Mouse (Mus musculus) forebrain, embryonic 15.5 days (tissue): ENCODE measurements around the gene Bri3bp. TPM values are rescaled to one million over a fixed set of nuclear protein-coding genes. Genes with fewer than 3 reads are reported as not detected.
"Not testable (repeated sequence)": the region's sequence is repeated elsewhere in the genome, so short reads cannot be mapped to it uniquely, and the experiment has no call there.

Source experiments
- ATAC-seq: fragments of 200-750 bp; cut with Nextera tagmentation; replicated peaks from 2 replicates; pipeline ENCODE4 v1.8.0; 2017; ENCODE audit warnings: mild to moderate bottlenecking, moderate TSS enrichment, moderate library complexity
- H3K27ac ChIP-seq: fragments of 300-500 bp; sonication (generic); replicated peaks from 2 replicates; pipeline ENCODE4 v1.5.1; 2015; ENCODE audit warnings: mild to moderate bottlenecking, inconsistent platforms
- H3K27me3 ChIP-seq: fragments of 300-500 bp; sonication (generic); 2 replicates; pipeline ENCODE4 v1.6.1; 2015; ENCODE audit warnings: inconsistent platforms
- H3K36me3 ChIP-seq: fragments of 300-500 bp; sonication (generic); 2 replicates; pipeline ENCODE4 v1.6.1; 2015; ENCODE audit warnings: mild to moderate bottlenecking, inconsistent platforms
- H3K4me1 ChIP-seq: fragments of 300-500 bp; sonication (generic); 2 replicates; pipeline ENCODE4 v1.6.1; 2015; ENCODE audit warnings: inconsistent platforms
- H3K4me2 ChIP-seq: fragments of 300-500 bp; sonication (generic); replicated peaks from 2 replicates; pipeline ENCODE4 v1.6.1; 2015; ENCODE audit warnings: mild to moderate bottlenecking, inconsistent platforms
- H3K4me3 ChIP-seq: fragments of 300-500 bp; sonication (generic); 2 replicates; pipeline ENCODE4 v1.5.1; 2015; ENCODE audit warnings: mild to moderate bottlenecking, inconsistent platforms
- H3K9ac ChIP-seq: fragments of 300-500 bp; sonication (generic); replicated peaks from 2 replicates; pipeline ENCODE4 v1.6.1; 2015; ENCODE audit warnings: mild to moderate bottlenecking, inconsistent platforms
- H3K9me3 ChIP-seq: fragments of 300-500 bp; sonication (generic); 2 replicates; pipeline ENCODE4 v1.6.1; 2016; ENCODE audit warnings: inconsistent platforms
- WGBS: fragments of 180-500 bp; shearing (Covaris S2); methylation state at CpG from one replicate; pipeline ENCODE4 v1.1.7; 2015; ENCODE audit warnings: mixed read lengths; 5-methylcytosine and 5-hydroxymethylcytosine counted together
- polyA plus RNA-seq: library from polyadenylated mRNA; unstranded; fragments of >200 nt; fragmentation: Nextera tagmentation; extraction: Ambion mirVana; gene quantifications from 2 replicates; pipeline ENCODE4 v1.2.1, GENCODE M21; 2015

Gene Bri3bp
- polyA plus RNA-seq, 1 experiment from 2014 or later: 35.9 TPM

DNA sequence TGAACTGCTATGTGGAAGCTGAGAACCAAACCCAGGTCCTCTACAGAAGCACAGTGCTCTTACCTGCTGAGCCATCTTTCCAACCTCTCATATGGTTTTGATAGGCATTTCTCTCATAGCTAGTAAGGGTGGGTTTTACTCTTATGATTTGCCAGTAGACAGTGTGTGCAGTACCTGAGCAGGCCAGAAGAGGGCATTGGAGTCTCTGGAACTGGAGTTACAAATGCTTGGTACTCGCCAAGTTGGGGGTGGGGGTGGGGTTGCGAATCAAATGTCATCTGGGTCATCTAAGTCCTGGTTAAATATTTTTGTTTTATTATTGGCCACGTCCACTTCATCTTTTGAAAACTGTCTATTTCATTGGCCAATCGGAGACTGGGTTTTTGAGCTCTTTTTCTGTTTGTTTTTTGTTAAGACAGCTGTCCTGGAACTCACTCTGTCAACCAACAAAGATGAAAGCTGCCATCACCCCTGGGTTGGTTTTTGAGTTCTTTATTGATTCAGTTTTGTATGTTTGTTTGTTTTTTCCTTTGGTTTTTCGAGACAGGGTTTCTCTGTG, 29.3 kb upstream of the Bri3bp start:
- Histone ChIP-seq H3K4me2 (no peak overlapping the region), H3K9ac (no peak overlapping the region), H3K4me3 (no peak overlapping the region), H3K9me3 (no peaks in the 10 kb centered on the region), H3K4me1 (peaks cover 5% of the 10 kb centered on the region), H3K27me3 (no peaks in the 10 kb centered on the region), H3K27ac (no peak overlapping the region), H3K36me3 (peaks cover 40% of the 10 kb centered on the region)
- 60% methylated on average over 5 of the region's 5 CpGs for WGBS
- ATAC-seq: no peak

GRCm38 (mm10) chr5:125412536-125412935, 28.8 kb upstream of the Bri3bp start:
- not testable (repeated sequence) for H3K9ac ChIP-seq, ATAC-seq, H3K4me1 ChIP-seq, H3K9me3 ChIP-seq, H3K4me2 ChIP-seq, H3K27me3 ChIP-seq, H3K27ac ChIP-seq, H3K4me3 ChIP-seq
- peaks cover 45% of the 10 kb centered on the region for H3K36me3 ChIP-seq
- 88% methylated on average over 8 of the region's 8 CpGs for WGBS

- Histone ChIP-seq H3K27me3 (no peaks in the 10 kb centered on the region), H3K36me3 (peaks cover 57% of the 10 kb centered on the region), H3K27ac (0 out of 2 replicates have a peak overlapping the region, but pooled peaks have one; percentile 11), H3K9ac (no peak overlapping the region), H3K4me1 (no peaks in the 10 kb centered on the region), H3K9me3 (no peaks in the 10 kb centered on the region), H3K4me3 (no peak overlapping the region), H3K4me2 (no peak overlapping the region)
- no peak for ATAC-seq
- WGBS: 49% methylated on average over 4 of the region's 4 CpGs
Measured at GRCm38 (mm10) chr5:125413763-125414162, 27.6 kb upstream of the Bri3bp start.

DNA sequence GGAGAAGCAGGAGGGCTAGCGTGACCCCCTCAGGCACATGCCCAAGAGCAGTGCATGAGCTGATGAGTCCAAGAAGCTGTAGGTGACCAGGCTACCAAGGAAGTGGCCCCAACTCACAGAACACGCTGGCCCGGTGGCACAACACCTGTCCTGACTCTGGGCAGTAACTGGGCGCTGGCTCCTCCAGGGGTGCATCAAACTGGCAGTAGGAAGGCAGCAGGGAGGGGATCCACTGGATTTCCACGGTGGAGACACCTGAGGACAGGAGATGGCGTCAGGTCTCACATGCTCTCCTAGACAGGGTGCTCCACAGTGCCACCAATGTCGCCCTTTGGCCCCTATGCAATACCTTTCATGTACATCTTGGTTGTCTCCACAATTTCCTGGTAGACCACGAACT, 25.2 kb upstream of the Bri3bp start:
- WGBS: 97% methylated on average over 8 of the region's 8 CpGs
- no peak overlapping the region for H3K27ac ChIP-seq
- no peak overlapping the region for H3K4me2 ChIP-seq
- no peak for ATAC-seq
- no peaks in the 10 kb centered on the region for H3K27me3 ChIP-seq
- no peak overlapping the region for H3K9ac ChIP-seq
- no peaks in the 10 kb centered on the region for H3K9me3 ChIP-seq
- H3K4me3 ChIP-seq: no peak overlapping the region
- peaks cover 82% of the 10 kb centered on the region for H3K36me3 ChIP-seq
- no peaks in the 10 kb centered on the region for H3K4me1 ChIP-seq

DNA sequence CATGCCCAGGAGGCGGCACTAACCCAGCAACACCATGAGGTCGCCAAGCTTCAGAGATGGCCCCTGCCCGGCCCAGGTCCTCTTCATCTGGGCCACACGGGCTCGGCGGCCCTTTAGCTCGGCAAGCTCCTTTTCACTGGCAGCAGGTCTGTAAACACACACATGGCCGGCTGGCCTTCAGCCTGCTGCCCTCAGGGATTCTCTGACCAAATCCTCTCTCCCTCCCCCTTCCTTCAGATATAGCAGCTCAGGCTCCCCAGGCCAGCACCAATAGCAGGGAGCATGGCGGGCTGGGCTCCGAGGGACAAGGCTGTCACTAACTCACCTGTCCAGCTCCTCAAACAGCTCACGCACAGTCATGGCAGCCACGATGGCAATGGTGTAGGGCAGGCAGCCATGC, 22.7 kb upstream of the Bri3bp start:
- Histone ChIP-seq H3K4me3 (no peak overlapping the region), H3K27me3 (no peaks in the 10 kb centered on the region), H3K9ac (no peak overlapping the region), H3K9me3 (no peaks in the 10 kb centered on the region), H3K27ac (no peak overlapping the region), H3K36me3 (peaks cover 97% of the 10 kb centered on the region), H3K4me1 (no peaks in the 10 kb centered on the region), H3K4me2 (no peak overlapping the region)
- 89% methylated on average over 12 of the region's 12 CpGs for WGBS
- ATAC-seq: no peak

DNA sequence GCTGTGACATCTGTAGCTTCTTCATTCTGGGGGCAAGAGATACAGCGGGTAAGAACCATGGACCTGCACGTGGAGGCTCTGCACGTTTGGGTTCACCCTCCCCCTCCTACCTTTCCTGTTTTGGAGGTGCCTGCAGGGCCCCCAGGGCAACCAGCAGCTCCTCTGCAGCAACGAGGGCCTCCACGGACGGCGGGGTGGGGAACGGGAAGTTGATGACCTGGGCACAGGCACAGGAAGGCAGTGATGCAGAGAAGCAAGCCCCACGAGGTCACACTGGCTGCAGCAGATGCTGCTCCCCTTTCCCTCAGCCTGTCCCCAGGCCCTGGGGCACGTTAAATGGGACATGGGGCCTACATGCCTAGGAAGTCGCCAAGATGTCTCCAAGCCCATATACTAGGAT, 22.2 kb upstream of the Bri3bp start:
- Histone ChIP-seq H3K9me3 (no peaks in the 10 kb centered on the region), H3K4me1 (no peaks in the 10 kb centered on the region), H3K36me3 (peaks cover 97% of the 10 kb centered on the region), H3K9ac (no peak overlapping the region), H3K27me3 (no peaks in the 10 kb centered on the region), H3K27ac (no peak overlapping the region), H3K4me3 (no peak overlapping the region), H3K4me2 (no peak overlapping the region)
- WGBS: 86% methylated on average over 11 of the region's 11 CpGs
- no peak for ATAC-seq

DNA sequence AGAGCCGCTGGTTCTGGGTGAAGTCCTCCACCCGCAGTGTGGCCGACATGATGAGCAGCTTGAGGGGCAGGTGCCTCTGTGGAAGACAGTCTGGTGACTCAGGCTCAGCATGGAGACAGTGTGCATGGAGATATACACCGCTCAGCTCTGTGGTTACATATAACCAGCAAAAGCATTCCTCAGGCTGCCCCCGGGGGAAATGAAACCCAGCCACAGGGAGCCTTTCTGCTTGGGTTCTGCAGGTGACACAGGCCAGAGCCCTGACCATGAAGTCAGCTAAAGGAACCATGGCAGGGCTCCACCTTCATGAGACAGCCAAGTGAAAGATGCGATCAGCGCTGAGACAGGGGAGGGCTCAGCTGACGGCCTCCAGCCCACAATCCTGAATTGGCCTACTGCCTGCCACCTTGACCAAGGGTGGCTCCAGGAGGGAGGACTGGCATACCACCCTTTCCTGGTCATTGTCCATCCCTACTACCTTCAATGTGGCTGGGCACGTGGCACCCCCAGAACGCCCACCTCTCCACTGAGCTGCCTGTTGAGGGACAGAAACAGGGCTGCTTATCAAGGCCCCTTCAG, 15.6 kb upstream of the Bri3bp start:
- Histone ChIP-seq H3K9me3 (no peaks in the 10 kb centered on the region), H3K27me3 (no peaks in the 10 kb centered on the region), H3K4me3 (no peak overlapping the region), H3K4me1 (no peaks in the 10 kb centered on the region), H3K36me3 (peaks cover 96% of the 10 kb centered on the region), H3K27ac (no peak overlapping the region), H3K4me2 (no peak overlapping the region), H3K9ac (no peak overlapping the region)
- ATAC-seq: no peak
- WGBS: 91% methylated on average over 10 of the region's 10 CpGs

DNA sequence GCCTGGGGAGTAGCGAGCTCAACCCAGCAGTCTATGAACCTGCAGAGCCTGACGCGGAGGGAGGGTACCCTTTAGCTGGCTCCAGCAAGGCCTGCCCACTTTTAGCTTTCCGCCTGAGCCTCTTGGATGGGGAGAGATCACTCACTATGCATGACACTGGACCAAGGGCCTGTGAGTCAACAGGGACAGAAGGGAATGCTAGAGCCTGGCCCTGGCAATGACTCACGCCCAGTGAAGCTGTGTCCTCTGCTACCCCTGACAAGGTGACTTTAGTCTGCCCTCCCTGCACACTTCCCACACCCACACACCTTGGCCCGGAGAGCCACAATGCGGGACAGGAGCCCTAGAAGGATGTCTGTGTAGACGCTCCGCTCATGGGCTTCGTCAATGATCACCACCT, 15.0 kb upstream of the Bri3bp start:
- no peak overlapping the region for H3K27ac ChIP-seq
- no peaks in the 10 kb centered on the region for H3K27me3 ChIP-seq
- H3K4me3 ChIP-seq: no peak overlapping the region
- H3K4me2 ChIP-seq: no peak overlapping the region
- WGBS: 97% methylated on average over 10 of the region's 10 CpGs
- peaks cover 96% of the 10 kb centered on the region for H3K36me3 ChIP-seq
- no peak overlapping the region for H3K9ac ChIP-seq
- H3K4me1 ChIP-seq: no peaks in the 10 kb centered on the region
- no peaks in the 10 kb centered on the region for H3K9me3 ChIP-seq
- no peak for ATAC-seq

- H3K4me2 ChIP-seq, ATAC-seq, H3K27ac ChIP-seq, H3K9ac ChIP-seq, H3K27me3 ChIP-seq, H3K9me3 ChIP-seq: not testable (repeated sequence)
- Histone ChIP-seq H3K36me3 (peaks cover 43% of the 10 kb centered on the region), H3K4me1 (peaks cover 13% of the 10 kb centered on the region), H3K4me3 (0 out of 2 replicates have a peak overlapping the region, but pooled peaks have one; percentile 75)
- 100% methylated on average over 2 of the region's 2 CpGs for WGBS
Measured at GRCm38 (mm10) chr5:125432324-125432723, 9.0 kb upstream of the Bri3bp start.

- under 1% methylated on average over 46 of the region's 46 CpGs for WGBS
- ATAC-seq: peak; percentile 96
Measured at GRCm38 (mm10) chr5:125433793-125434337, 7.5 kb upstream of the Bri3bp start, which contains the start of gene Dhx37. TSS of gene Dhx37 (minus strand) at chr5:125434121.

DNA sequence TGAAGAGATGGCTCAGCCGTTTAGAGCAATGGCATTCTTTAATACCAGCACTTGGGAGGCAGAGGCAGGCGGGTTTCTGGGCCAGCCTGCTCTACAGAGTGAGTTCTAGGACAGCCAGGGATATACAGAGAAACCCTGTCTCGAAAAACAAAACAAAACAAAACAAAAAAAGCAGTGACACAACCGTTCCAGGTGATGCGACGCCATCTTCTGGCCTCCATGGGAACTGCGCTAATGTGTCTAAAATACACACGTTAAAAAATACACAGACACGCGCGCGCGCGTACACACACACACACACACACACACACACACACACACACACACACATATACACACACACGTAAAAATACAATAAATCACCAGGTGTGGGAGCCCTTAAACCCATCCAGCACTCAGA, 7.0 kb upstream of the Bri3bp start:
- H3K27ac ChIP-seq, H3K27me3 ChIP-seq, H3K9ac ChIP-seq, ATAC-seq, H3K9me3 ChIP-seq: not testable (repeated sequence)
- Histone ChIP-seq H3K4me3 (peak overlapping the region; percentile 75), H3K4me2 (peak overlapping the region; percentile 82; the same call in 1 of the 2 replicates), H3K4me1 (peaks cover 13% of the 10 kb centered on the region), H3K36me3 (peaks cover 24% of the 10 kb centered on the region)
- WGBS: 59% methylated on average over 15 of the region's 15 CpGs

More at GRCm38 (mm10) chr5:125433793-125434337, 7.5 kb upstream of the Bri3bp start, which contains the start of gene Dhx37:
- Histone ChIP-seq H3K27ac (peak within 1 kb of the TSS; percentile 65), H3K27me3 (no peaks in the 10 kb centered on the region), H3K9ac (peak within 1 kb of the TSS; percentile 75), H3K4me1 (peaks cover 13% of the 10 kb centered on the region), H3K36me3 (peaks cover 29% of the 10 kb centered on the region), H3K4me3 (peak within 1 kb of the TSS; percentile 75), H3K4me2 (peak within 1 kb of the TSS; percentile 82), H3K9me3 (no peaks in the 10 kb centered on the region)

GRCm38 (mm10) chr5:125440583-125441233, 660 bp upstream of the Bri3bp start:
- WGBS: 4% methylated on average over 7 of the region's 7 CpGs
- H3K4me1 ChIP-seq: peaks cover 21% of the 10 kb centered on the region

More at GRCm38 (mm10) chr5:125440583-125441233, 660 bp upstream of the Bri3bp start:
- H3K36me3 ChIP-seq: no peaks in the 10 kb centered on the region
- H3K4me2 ChIP-seq: peak overlapping the region; percentile 68
- no peaks in the 10 kb centered on the region for H3K27me3 ChIP-seq
- peak; percentile 24 for ATAC-seq
- H3K27ac ChIP-seq: peak overlapping the region; percentile 71; the same call in 1 of the 2 replicates
- peak overlapping the region; percentile 87 for H3K4me3 ChIP-seq
- H3K9ac ChIP-seq: peak overlapping the region; percentile 81
- no peaks in the 10 kb centered on the region for H3K9me3 ChIP-seq
